Mouse (Mus musculus) MEL (cell line): ENCODE data around the gene Pck1. TPM values are rescaled to one million over a fixed set of nuclear protein-coding genes. Genes with fewer than 3 reads are reported as not detected.

Experiments
- DNase-seq: peaks from one replicate; pipeline ENCODE4 v3.0.0; 2011; ENCODE audit warnings: low read depth, low spot score
- H3K27ac ChIP-seq: 2 replicates; pipeline ENCODE4 v1.5.1; 2012; ENCODE audit warnings: low read depth, mild to moderate bottlenecking, control low read depth, low read length, moderate library complexity; ENCODE audit not compliant: control insufficient read depth
- H3K27me3 ChIP-seq, 2 experiments: fragments of 150-350 bp in 1 of 2; sonication (generic) in 1 of 2; 2 replicates each; pipeline ENCODE4 v1.6.1; 2012; ENCODE audit warnings: low read length in 2 of 2, mild to moderate bottlenecking in 2 of 2, improper control_type of control experiment in 1 of 2, moderate library complexity in 1 of 2; ENCODE audit not compliant: insufficient read depth in 2 of 2, control insufficient read depth in 1 of 2
- H3K36me3 ChIP-seq, 2 experiments: 2 replicates each; pipeline ENCODE4 v1.6.1; 2012 to 2014; ENCODE audit warnings: low read length in 2 of 2, improper control_type of control experiment in 1 of 2, inconsistent platforms in 1 of 2, mild to moderate bottlenecking in 1 of 2; ENCODE audit not compliant: insufficient read depth in 2 of 2, control insufficient read depth in 1 of 2
- H3K4me1 ChIP-seq, 2 experiments: fragments of 150-350 bp in 1 of 2; sonication (generic) in 1 of 2; 2 replicates each; pipeline ENCODE4 v1.6.1; 2012; ENCODE audit warnings: low read length in 2 of 2, improper control_type of control experiment in 1 of 2, mild to moderate bottlenecking in 1 of 2; ENCODE audit not compliant: insufficient read depth in 2 of 2, control insufficient read depth in 1 of 2
- H3K4me3 ChIP-seq, 2 experiments: fragments of 150-350 bp in 1 of 2; sonication (generic) in 1 of 2; 2 replicates each; pipeline ENCODE4 v1.5.1; 2012; ENCODE audit warnings: low read depth in 2 of 2, low read length in 2 of 2, mild to moderate bottlenecking in 2 of 2, moderate library complexity in 2 of 2, control low read depth in 1 of 2, improper control_type of control experiment in 1 of 2; ENCODE audit not compliant: control insufficient read depth in 1 of 2, insufficient read depth in 1 of 2
- H3K79me2 ChIP-seq: 2 replicates; pipeline ENCODE4 v1.6.1; 2012; ENCODE audit warnings: mild to moderate bottlenecking, low read length, moderate library complexity; ENCODE audit not compliant: control insufficient read depth, poor library complexity, insufficient read depth
- H3K9ac ChIP-seq: 2 replicates; pipeline ENCODE4 v1.6.1; 2012; ENCODE audit warnings: low read depth, mild to moderate bottlenecking, control low read depth, low read length, moderate library complexity; ENCODE audit not compliant: control insufficient read depth, poor library complexity, severe bottlenecking
- H3K9me3 ChIP-seq: fragments of 150-350 bp; sonication (generic); replicated peaks from 2 replicates; pipeline ENCODE4 v1.6.1; 2012; ENCODE audit warnings: mild to moderate bottlenecking, low read length, improper control_type of control experiment, moderate library complexity; ENCODE audit not compliant: insufficient read depth
- CHD1 ChIP-seq: IDR thresholded peaks from 2 replicates; pipeline ENCODE4 v1.6.1; 2012; ENCODE audit warnings: low read depth, mild to moderate bottlenecking, inconsistent platforms, low read length, improper control_type of control experiment
- CHD2 ChIP-seq: IDR thresholded peaks from 2 replicates; pipeline ENCODE4 v1.6.1; 2011; ENCODE audit warnings: low read length, improper control_type of control experiment
- CTCF ChIP-seq, 3 experiments: IDR thresholded peaks in 2 of 3; conservative IDR thresholded peaks in 1 of 3; 2 replicates each; pipeline ENCODE4 v1.5.1; 2011 to 2012; ENCODE audit warnings: low read length in 3 of 3, low read depth in 2 of 3, mild to moderate bottlenecking in 2 of 3, improper control_type of control experiment in 1 of 3, inconsistent platforms in 1 of 3, mixed read lengths in 1 of 3, moderate library complexity in 1 of 3; ENCODE audit not compliant: control insufficient read depth in 1 of 3, insufficient read depth in 1 of 3, poor library complexity in 1 of 3, severe bottlenecking in 1 of 3
- E2F4 ChIP-seq: IDR thresholded peaks from 2 replicates; pipeline ENCODE4 v1.6.1; 2011; ENCODE audit warnings: low read depth, low read length, improper control_type of control experiment, borderline replicate concordance
- ELF1 ChIP-seq: IDR thresholded peaks from 2 replicates; pipeline ENCODE4 v1.6.1; 2014; ENCODE audit warnings: low read depth, mild to moderate bottlenecking, inconsistent platforms, low read length, improper control_type of control experiment, moderate library complexity
- GABPA ChIP-seq: IDR thresholded peaks from 2 replicates; pipeline ENCODE4 v1.6.1; 2012; ENCODE audit warnings: low read depth, mild to moderate bottlenecking, inconsistent platforms, low read length, improper control_type of control experiment, moderate library complexity
- HCFC1 ChIP-seq: IDR thresholded peaks from 2 replicates; pipeline ENCODE4 v1.6.1; 2012; ENCODE audit warnings: low read depth, mild to moderate bottlenecking, inconsistent platforms, low read length, improper control_type of control experiment, moderate library complexity
- KAT2A ChIP-seq: conservative IDR thresholded peaks from 2 replicates; pipeline ENCODE4 v1.6.1; 2012; ENCODE audit warnings: low read depth, low read length, improper control_type of control experiment, inconsistent platforms
- MEF2A ChIP-seq: IDR thresholded peaks from 2 replicates; pipeline ENCODE4 v1.6.1; 2014; ENCODE audit warnings: low read depth, mild to moderate bottlenecking, inconsistent platforms, low read length, improper control_type of control experiment; ENCODE audit not compliant: poor library complexity, insufficient replicate concordance, severe bottlenecking; ENCODE audit errors: extremely low read depth
- MXI1 ChIP-seq: IDR thresholded peaks from 2 replicates; pipeline ENCODE4 v1.6.1; 2011; ENCODE audit warnings: mild to moderate bottlenecking, low read depth, low read length, improper control_type of control experiment
- NELFE ChIP-seq: IDR thresholded peaks from 2 replicates; pipeline ENCODE4 v1.6.1; 2011; ENCODE audit warnings: low read depth, low read length, improper control_type of control experiment
- NRF1 ChIP-seq: IDR thresholded peaks from 2 replicates; pipeline ENCODE4 v1.6.1; 2014; ENCODE audit warnings: low read depth, mild to moderate bottlenecking, inconsistent platforms, low read length, improper control_type of control experiment, moderate library complexity; ENCODE audit not compliant: poor library complexity, insufficient read depth, severe bottlenecking
- POLR2A ChIP-seq, 2 experiments: IDR thresholded peaks; 2 replicates each; pipeline ENCODE4 v1.6.1; 2011 to 2012; ENCODE audit warnings: low read length in 2 of 2, mild to moderate bottlenecking in 2 of 2, control low read depth in 1 of 2, improper control_type of control experiment in 1 of 2, low read depth in 1 of 2, moderate library complexity in 1 of 2; ENCODE audit not compliant: control insufficient read depth in 1 of 2, insufficient read depth in 1 of 2, poor library complexity in 1 of 2
- POLR2AphosphoS5 ChIP-seq: IDR thresholded peaks from 2 replicates; pipeline ENCODE4 v1.6.1; 2012; ENCODE audit warnings: low read depth, borderline replicate concordance, mild to moderate bottlenecking, inconsistent platforms, low read length, moderate library complexity, mixed read lengths
- RAD21 ChIP-seq: IDR thresholded peaks from 2 replicates; pipeline ENCODE4 v1.6.1; 2011; ENCODE audit warnings: mild to moderate bottlenecking, low read depth, low read length, improper control_type of control experiment
- RCOR1 ChIP-seq: IDR thresholded peaks from 2 replicates; pipeline ENCODE4 v1.6.1; 2012; ENCODE audit warnings: low read depth, mild to moderate bottlenecking, inconsistent platforms, low read length, improper control_type of control experiment
- TBP ChIP-seq: IDR thresholded peaks from 2 replicates; pipeline ENCODE4 v1.8.0; 2011; ENCODE audit warnings: low read depth, low read length, improper control_type of control experiment
- TCF12 ChIP-seq: IDR thresholded peaks from 2 replicates; pipeline ENCODE4 v1.6.1; 2014; ENCODE audit warnings: low read depth, mild to moderate bottlenecking, inconsistent platforms, low read length, improper control_type of control experiment, moderate library complexity
- USF2 ChIP-seq, 2 experiments: IDR thresholded peaks; 2 replicates each; pipeline ENCODE4 v1.6.1; 2011 to 2012; ENCODE audit warnings: improper control_type of control experiment in 2 of 2, low read length in 2 of 2, borderline replicate concordance in 1 of 2, inconsistent platforms in 1 of 2, low read depth in 1 of 2, mild to moderate bottlenecking in 1 of 2; ENCODE audit not compliant: insufficient read depth in 1 of 2
- ZC3H11A ChIP-seq: IDR thresholded peaks from 2 replicates; pipeline ENCODE4 v1.6.1; 2012; ENCODE audit warnings: low read depth, mild to moderate bottlenecking, inconsistent platforms, low read length, improper control_type of control experiment
- polyA plus RNA-seq, 2 experiments: library from polyadenylated mRNA; stranded (reverse) in 1 of 2; unstranded in 1 of 2; fragments of >175 nt in 1 of 2; fragments of >200 nt in 1 of 2; gene quantifications; 2 replicates each; pipeline versions ENCODE4 v1.2.1 to v1.2.4; 2012; ENCODE audit warnings: low replicate concordance in 2 of 2, low read depth in 1 of 2; ENCODE audit not compliant: insufficient read length in 2 of 2, insufficient read depth in 1 of 2, missing spikeins in 1 of 2
- total RNA-seq: library from RNA; depleted of rRNA; stranded (reverse); fragments of 300-350 nt; gene quantifications from 2 replicates; pipeline ENCODE4 v1.2.3, GENCODE M21; 2012

Gene Pck1
- total and polyA plus RNA-seq, 3 experiments = not detected

DNA sequence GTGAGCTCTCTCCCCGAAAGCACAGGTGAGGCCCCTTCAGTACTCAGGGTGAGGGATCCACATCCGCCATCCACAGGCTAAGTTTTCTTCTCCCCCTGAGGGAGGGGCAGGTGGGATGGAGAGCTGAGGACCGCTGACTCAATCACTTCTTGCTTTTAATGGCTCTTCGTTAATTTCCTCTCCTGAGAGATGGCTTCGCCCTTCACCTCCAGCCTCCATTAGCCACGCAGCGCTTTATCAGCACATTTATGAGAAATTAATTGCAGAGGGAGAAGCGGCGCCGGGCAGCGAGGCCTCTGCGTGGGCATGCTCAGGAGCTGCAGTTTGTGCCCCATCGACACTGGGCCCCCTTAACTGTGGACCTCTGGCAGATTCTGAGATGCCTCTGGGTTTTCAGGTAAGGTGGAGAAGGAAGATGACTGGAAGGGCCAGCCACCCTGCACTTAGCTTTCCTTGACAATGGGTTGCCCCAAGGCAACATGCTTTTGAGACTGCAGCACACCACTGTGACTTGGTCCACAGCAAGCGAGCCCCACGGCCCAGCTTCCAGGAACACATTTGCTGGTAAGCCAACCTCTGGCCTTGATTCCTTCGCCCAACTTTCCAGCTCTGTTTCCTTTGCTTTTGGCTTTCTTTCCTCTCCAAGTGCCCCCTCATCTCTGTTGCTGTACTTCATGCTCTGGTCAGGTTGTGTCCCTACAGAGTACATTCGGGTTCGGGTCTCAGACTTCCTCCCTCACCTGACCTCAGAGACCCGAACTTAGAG is 50.3 kb downstream of the Pck1 start:
- TF ChIP-seq POLR2AphosphoS5 = no peak
- Histone ChIP-seq H3K9ac (no peak overlapping the region), H3K79me2 (no peaks in the 10 kb centered on the region), H3K27me3 (no peaks in the 10 kb centered on the region), H3K9me3 (no peaks in the 10 kb centered on the region), H3K4me1 (no peaks in the 10 kb centered on the region), H3K36me3 (no peaks in the 10 kb centered on the region), H3K27ac (no peak overlapping the region), H3K4me3 (no peak overlapping the region)
- no peak for DNase-seq

DNA sequence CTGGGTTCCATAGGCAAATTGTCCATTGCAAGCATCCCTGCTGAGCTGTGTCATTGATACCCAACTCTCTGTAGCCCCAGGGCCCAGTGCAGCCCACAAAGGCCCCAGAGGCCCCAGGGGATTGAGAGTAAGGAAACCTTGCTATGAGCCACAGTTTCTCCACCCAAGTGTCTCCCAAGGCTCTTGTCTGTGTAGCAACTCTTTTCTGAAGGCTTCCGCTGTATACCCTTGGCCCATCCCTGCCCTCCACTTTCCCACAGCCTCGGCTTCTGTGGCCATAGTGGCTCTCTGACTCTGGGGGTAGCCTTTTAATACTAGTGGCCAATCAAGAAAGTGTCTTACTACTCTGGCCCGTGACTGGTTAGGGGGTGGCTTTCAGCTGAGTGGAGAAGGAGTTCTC is 50.9 kb downstream of the Pck1 start:
- TF ChIP-seq RCOR1 = no peak
- no peak for TF ChIP-seq CHD1
- no peak for TF ChIP-seq NRF1
- TF ChIP-seq ELF1 = no peak
- TF ChIP-seq USF2 (IDR thresholded peaks at IDR 0.05; ENCODE audit: borderline replicate concordance in 1 of 2, insufficient read depth in 1 of 2, low read depth in 1 of 2, low read length in 2 of 2) = no peak
- TF ChIP-seq HCFC1 = no peak
- no peak for TF ChIP-seq TBP
- no peak for TF ChIP-seq GABPA
- TF ChIP-seq CHD2 = no peak
- TF ChIP-seq CTCF (IDR thresholded peaks at IDR 0.05 in 2 of 3, conservative IDR thresholded peaks at IDR 0.05 in 1 of 3; ENCODE audit: control insufficient read depth in 1 of 3, insufficient read depth in 1 of 3, low read depth in 2 of 3, low read length in 3 of 3, poor library complexity in 1 of 3, severe bottlenecking in 1 of 3) = no peak
- TF ChIP-seq ZC3H11A = no peak
- no peak for TF ChIP-seq POLR2A (IDR thresholded peaks at IDR 0.05; ENCODE audit: control insufficient read depth in 1 of 2, insufficient read depth in 1 of 2, low read depth in 1 of 2, low read length in 2 of 2, poor library complexity in 1 of 2)
- no peak for TF ChIP-seq NELFE
- TF ChIP-seq E2F4 = no peak
- no peak for TF ChIP-seq TCF12
- no peak for TF ChIP-seq RAD21
- no peak for TF ChIP-seq KAT2A
- no peak for TF ChIP-seq MEF2A
- no peak for TF ChIP-seq MXI1
- H3K9me3 ChIP-seq = no peaks in the 10 kb centered on the region
- no peak overlapping the region for H3K27ac ChIP-seq
- no peaks in the 10 kb centered on the region for H3K36me3 ChIP-seq
- no peaks in the 10 kb centered on the region for H3K27me3 ChIP-seq
- DNase-seq = no peak
- no peak overlapping the region for H3K9ac ChIP-seq
- no peak overlapping the region for H3K4me3 ChIP-seq
- H3K79me2 ChIP-seq = no peaks in the 10 kb centered on the region
- no peaks in the 10 kb centered on the region for H3K4me1 ChIP-seq
